Mouse (Mus musculus): ENCODE measurements around the gene A430005L14Rik.

A430005L14Rik gene

DNA sequence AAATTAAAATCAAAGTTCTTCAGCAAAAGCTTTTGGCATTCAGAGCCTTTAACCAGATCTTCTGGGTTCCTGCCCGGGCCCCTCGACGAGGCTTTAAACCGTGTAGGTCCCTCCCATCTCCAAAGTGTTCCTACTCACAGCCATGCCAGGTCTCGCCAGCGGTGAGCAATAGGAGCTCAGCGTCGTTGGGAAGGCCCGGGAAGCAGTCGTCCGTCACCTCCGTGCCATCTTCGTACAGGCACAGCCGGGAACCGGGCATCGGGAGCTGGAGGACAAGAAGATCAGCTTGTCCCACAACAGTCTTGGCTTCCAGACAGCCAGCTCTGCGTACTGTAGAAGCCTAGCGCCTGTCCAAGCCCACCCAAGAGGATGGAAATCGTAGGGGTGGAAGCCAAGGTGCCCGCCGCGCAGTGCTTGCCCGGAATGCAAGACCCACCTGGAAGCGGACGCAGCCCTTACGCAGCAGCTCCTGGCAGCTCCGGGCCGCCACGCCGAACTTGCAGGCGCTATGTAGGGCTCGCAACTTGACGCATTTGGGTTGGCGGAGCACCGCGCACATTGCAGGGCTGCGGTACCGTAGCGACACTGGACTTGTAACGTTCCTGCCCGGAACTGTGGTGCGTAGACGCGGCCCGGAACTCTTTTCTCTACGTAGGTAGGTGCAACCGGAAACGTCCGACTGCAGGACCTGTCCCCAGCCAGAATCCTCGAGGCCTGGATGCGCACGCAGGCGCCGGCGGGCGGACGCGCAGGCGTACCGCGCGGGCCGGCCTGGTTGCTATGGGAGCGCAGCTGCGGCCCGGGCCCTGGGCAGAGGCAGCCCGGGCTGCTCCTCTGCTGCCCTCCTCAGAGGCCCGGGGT, 17.6 kb downstream of the A430005L14Rik start, which contains the start of the genes Dffb and Cep104:
Gene Dffb, minus strand, starts transcription at position 696 of the 861 bp plus-strand sequence.
Gene Cep104, plus strand, starts transcription at position 764 of the 861 bp plus-strand sequence.
- peak; percentile 94 for DNase-seq

DNA sequence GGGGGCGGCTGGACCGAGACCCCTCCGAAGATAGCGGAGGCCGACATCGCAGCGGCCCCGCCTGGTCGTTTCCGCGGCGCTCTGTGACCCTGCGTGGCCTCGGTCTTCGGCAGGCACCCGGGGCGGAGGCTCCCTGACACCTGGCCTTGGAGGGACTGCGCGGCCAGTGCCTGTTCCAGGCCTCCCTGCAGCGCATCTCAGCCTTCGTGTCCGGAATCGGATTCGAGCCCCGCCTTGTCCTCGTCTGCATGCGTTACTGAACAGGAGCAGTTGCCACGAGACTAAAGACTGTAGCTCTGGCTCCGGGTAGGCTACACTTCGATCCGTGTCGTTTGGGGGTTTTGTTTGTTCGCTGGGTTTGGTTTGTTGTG, 18.2 kb downstream of the A430005L14Rik start:
- DNase-seq, result no peak

DNA sequence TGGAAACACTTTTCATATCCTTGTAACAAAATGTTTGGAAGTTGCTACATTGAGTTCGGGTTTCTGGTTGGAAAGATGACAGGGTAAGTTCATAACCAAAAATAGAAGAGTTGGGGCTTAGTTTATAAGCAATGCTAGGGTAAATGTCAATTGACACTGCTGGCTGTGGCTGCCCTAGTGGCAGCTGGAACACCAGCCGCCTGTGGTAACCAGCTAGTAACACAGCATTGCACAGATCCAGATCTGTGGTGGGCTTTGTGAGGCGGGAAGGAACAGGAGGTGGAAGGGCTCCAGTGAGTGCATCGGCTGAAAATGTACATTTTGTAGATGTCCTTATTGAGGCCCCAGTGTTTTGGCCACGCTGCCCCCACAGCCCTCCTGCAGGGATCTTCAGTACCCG, 18.7 kb downstream of the A430005L14Rik start:
- no peak for DNase-seq

DNA sequence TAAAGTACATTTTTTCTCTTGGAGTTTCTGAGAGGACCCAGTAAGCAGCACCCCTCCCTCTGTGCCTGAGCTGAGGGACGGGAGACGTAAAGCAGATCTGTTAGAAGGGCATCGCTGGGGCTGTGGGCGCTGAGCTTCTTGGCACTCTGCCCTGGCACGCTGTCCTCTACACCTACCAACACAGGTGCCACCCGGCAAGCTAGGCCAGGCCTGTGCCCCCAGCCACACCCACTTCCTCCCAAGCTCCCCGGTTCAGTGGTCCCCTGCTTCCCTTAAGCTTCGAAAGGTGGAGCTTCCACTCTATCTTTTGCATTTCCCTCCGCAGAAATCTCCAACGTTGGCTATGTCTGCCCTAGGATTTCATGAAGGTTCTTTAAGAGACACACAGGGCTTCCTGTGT, 22.2 kb downstream of the A430005L14Rik start:
- no peak for DNase-seq

DNA sequence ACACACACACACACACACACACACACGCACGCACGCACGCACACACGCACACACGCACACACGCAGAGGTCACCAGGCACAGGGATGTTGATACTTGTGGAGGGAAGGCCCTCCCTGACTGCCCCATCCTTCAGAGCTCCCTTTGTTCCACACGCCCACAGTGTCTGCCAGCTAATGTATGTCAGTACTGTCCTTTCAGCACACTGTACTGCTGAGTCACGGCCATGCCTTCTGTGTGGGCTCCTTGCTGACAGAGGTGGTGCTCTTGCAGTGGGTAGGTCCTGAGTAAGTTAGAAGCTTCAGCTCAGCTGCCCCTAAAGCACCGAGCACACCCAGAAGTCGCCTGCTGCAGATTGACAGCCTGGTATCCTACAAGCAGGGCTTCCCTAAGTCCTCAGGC, 23.4 kb downstream of the A430005L14Rik start:
- no peak for DNase-seq

DNA sequence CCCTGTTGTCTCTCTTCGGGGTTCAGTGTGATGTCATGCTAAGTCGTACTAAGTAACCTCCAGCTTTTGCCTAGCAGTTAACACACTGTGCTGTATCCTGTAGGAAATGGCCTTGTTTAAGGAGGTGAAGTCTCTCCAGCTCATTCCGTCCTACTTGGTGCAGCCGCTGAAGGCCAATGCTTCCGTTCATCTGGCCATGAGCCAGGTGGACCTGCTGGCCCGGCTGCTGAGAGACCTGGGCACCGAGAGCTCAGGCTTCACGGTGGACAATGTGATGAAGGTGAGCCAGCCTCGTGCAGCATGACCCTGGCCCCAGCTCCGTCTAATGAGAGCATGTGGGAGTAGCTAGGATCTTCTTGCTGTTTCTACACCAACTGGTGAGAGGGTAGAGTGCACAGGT, 35.7 kb downstream of the A430005L14Rik start:
- no peak for DNase-seq

DNA sequence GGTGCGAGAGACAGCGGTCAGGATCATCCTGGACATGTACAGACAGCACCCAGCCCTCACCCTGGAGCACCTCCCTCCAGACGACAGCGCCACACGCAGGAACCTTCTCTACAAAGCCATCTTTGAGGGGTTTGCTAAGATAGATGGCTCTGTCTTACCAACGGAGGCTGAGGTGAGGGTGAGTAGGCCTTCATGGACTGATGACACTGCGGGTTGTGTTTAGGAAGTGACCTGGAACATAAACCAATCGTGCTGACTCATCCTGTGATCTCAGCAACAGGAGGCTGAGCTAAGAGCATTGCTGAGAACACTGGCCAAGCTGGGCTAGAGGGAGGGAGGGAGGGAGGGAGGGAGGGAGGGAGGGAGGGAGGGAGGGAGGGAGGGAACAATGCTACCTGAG, 36.5 kb downstream of the A430005L14Rik start:
- no peak for DNase-seq

DNA sequence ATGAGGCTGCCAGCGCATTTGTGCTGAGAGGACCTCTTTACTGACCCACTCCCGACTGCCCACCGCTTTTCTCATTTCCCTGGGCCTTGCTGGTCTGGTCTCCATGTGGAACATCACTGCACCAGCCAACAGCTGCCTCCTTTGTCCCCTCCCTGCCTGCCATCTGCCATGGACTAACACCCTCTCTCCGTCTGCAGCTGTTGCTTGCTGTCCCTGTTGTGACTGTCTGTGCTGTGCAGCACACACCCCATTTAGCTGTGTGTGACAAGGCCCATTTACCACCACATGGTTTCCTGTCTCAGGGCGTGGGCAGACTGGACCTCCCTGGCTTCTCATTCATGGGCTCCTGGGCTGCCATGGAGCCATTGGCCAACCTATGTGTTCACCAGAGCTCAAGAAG, 48.5 kb downstream of the A430005L14Rik start:
- DNase-seq, result no peak

DNA sequence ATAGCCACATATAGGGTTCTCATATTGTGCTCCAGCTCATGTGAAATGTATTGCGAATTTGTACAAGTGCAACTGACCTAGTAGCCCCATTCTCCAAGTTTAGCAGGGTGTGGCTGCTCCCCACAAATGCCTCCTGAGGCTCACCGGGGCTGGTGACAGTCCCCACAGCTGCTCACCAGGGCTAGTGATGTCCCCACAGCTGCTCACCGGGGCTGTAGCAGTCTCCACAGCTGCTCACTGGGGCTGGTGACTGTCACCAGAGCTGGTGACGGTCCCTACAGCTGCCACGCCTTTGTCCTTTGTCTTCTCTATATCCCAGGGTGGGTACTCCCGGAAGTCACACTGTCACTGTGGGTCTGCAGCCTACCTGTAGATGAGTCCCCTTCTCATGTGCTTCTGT, 49.2 kb downstream of the A430005L14Rik start:
- no peak for DNase-seq

DNA sequence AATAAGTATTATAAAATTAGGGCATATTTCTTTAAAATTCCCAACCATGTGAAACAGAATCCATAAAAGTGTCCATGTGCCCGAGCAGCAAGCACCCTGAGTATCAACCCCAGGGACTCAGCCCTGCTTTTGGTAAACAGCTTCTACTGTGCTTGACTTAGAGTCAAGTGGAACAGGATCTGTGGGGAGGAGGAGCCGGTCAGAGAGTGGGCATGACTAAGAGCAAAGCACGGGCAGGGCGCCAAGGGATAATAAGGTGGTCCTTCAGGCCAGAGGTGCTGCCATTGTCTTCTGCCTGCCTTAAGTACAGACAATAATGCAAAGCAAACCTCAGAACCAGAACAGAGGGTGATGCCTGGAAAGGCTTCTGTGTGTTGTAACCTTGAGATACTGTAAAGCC, 50.7 kb downstream of the A430005L14Rik start:
- DNase-seq, result no peak

DNA sequence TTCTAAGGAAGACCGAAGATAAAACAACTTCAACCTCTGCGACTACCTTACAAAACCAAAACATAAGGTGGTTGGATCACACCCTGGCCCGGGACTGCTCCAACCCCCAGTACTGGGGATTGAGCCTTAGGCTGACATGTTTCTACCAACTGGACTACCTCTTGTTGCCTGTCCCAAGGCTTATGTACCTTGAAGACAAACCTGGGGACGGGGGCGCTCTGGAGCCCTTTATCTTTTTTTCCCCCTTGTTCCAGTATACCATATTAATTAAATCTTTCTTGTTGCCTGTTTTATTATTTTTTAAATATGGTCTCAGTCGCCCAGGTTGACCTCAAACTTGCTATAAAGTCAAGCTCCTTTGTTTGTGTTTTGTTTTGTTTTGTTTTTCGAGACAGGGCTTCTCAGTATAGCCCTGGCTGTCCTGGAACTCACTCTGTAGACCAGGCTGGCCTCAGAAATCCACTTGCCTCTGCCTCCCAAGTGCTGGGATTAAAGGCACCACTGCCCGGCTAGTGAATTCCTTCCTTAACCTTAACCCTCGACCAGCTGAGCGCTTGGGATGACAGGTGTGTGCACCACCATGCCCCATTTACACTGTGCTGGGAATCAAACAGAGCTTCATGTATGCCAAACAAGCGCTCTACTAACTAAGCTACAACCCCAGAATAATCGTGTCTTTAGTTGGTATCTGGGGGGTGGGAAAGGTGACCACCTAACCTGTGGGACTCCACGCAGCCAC, 54.0 kb downstream of the A430005L14Rik start:
- DNase-seq, result no peak

Data from cerebellum, adult 9-10 months (tissue).